Mouse (Mus musculus): ENCODE measurements at regions not wholly inside any gene's neighbourhood (a gene's known extent, or its start where the extent isn't known, plus 50 kb on each side); places are given as distances from the start of the nearest gene placed in this dataset.

GRCm38 (mm10) chr6:94773604-94774486 is 73.9 kb upstream of the Lrig1 start:
- no peak overlapping the region for H3K9ac ChIP-seq (ENCODE audit: control insufficient read depth, low read depth, low read length, poor library complexity, severe bottlenecking)
- H3K4me3 ChIP-seq (ENCODE audit: control insufficient read depth in 1 of 2, insufficient read depth in 1 of 2, low read depth in 2 of 2, low read length in 2 of 2) = no peak overlapping the region
- H3K4me1 ChIP-seq (ENCODE audit: control insufficient read depth in 1 of 2, insufficient read depth in 2 of 2, low read length in 2 of 2) = no peaks in the 10 kb centered on the region
- no peak overlapping the region for H3K27ac ChIP-seq (ENCODE audit: control insufficient read depth, low read depth, low read length)
- H3K27me3 ChIP-seq (ENCODE audit: control insufficient read depth in 1 of 2, insufficient read depth in 2 of 2, low read length in 2 of 2) = no peaks in the 10 kb centered on the region
- DNase-seq (ENCODE audit: low read depth, low spot score) = no peak
- no peaks in the 10 kb centered on the region for H3K79me2 ChIP-seq (ENCODE audit: control insufficient read depth, insufficient read depth, low read length, poor library complexity)
- no peaks in the 10 kb centered on the region for H3K36me3 ChIP-seq (ENCODE audit: control insufficient read depth in 1 of 2, insufficient read depth in 2 of 2, low read length in 2 of 2)
- no peaks in the 10 kb centered on the region for H3K9me3 ChIP-seq (replicated peaks; ENCODE audit: insufficient read depth, low read length)
- no peak for TF ChIP-seq SMC3 (IDR thresholded peaks at IDR 0.05; ENCODE audit: low read depth, low read length)
- TF ChIP-seq MAFK (IDR thresholded peaks at IDR 0.05; ENCODE audit: borderline replicate concordance, low read depth, low read length) = no peak
- no peak for TF ChIP-seq ZC3H11A (IDR thresholded peaks at IDR 0.05; ENCODE audit: low read depth, low read length)

DNA sequence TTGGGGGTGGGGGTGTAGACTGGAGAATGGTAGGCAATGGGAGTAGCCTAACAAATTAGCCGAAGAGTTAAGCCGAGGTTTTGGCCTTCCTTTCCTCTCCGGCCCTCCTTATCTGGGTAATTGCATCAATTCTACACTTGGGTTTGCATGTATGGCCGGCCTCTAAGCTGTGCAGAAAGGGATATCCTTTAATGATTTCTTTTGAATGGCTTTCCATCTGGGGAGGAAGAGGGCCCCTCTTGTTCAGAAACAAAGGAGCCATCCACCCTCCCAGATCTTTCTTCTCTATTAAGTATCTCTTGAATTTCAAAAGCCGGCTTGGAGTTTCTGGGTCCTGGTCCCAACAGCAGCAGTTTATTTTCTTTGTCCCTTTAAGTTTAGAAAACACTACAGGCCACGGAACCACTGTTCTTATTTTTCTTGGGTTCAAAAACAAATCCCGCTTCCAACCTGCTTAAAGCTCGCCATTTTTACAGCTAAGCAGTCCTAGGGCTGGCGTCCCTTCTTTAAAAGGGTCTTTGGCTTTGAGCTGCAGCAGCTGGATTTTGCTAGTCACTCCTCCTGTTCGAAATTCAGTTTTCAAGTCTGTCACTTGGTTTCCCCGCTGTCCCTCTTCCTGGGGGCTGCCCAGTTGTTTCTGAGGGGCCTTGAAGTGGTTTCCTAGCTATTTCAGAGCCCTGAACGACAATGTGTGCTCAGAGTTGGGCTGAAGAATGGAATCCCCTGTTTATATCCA is 73.1 kb upstream of the Lrig1 start:
- no peaks in the 10 kb centered on the region for H3K9me3 ChIP-seq (replicated peaks; ENCODE audit: insufficient read depth, low read length)
- no peaks in the 10 kb centered on the region for H3K36me3 ChIP-seq (ENCODE audit: control insufficient read depth in 1 of 2, insufficient read depth in 2 of 2, low read length in 2 of 2)
- no peak overlapping the region for H3K4me3 ChIP-seq (ENCODE audit: control insufficient read depth in 1 of 2, insufficient read depth in 1 of 2, low read depth in 2 of 2, low read length in 2 of 2)
- no peaks in the 10 kb centered on the region for H3K4me1 ChIP-seq (ENCODE audit: control insufficient read depth in 1 of 2, insufficient read depth in 2 of 2, low read length in 2 of 2)
- H3K27me3 ChIP-seq (ENCODE audit: control insufficient read depth in 1 of 2, insufficient read depth in 2 of 2, low read length in 2 of 2) = no peaks in the 10 kb centered on the region
- DNase-seq (ENCODE audit: low read depth, low spot score) = no peak
- H3K9ac ChIP-seq (ENCODE audit: control insufficient read depth, low read depth, low read length, poor library complexity, severe bottlenecking) = no peak overlapping the region
- no peaks in the 10 kb centered on the region for H3K79me2 ChIP-seq (ENCODE audit: control insufficient read depth, insufficient read depth, low read length, poor library complexity)
- H3K27ac ChIP-seq (ENCODE audit: control insufficient read depth, low read depth, low read length) = no peak overlapping the region
- TF ChIP-seq TCF12 (IDR thresholded peaks at IDR 0.05; ENCODE audit: low read depth, low read length) = no peak
- TF ChIP-seq E2F4 (IDR thresholded peaks at IDR 0.05; ENCODE audit: borderline replicate concordance, low read depth, low read length) = no peak
- no peak for TF ChIP-seq NELFE (IDR thresholded peaks at IDR 0.05; ENCODE audit: low read depth, low read length)
- no peak for TF ChIP-seq MEF2A (IDR thresholded peaks at IDR 0.05; ENCODE audit: extremely low read depth, insufficient replicate concordance, low read depth, low read length, poor library complexity, severe bottlenecking)
- no peak for TF ChIP-seq MYC (IDR thresholded peaks at IDR 0.05; ENCODE audit: low read depth, low read length)
- TF ChIP-seq ZKSCAN1 (IDR thresholded peaks at IDR 0.05; ENCODE audit: low read depth, low read length) = no peak
- no peak for TF ChIP-seq BHLHE40 (IDR thresholded peaks at IDR 0.05; ENCODE audit: borderline replicate concordance, low read depth, low read length)
- no peak for TF ChIP-seq CHD1 (IDR thresholded peaks at IDR 0.05; ENCODE audit: low read depth, low read length)
- TF ChIP-seq ZMIZ1 (IDR thresholded peaks at IDR 0.05; ENCODE audit: low read depth, low read length) = no peak
- TF ChIP-seq JUND (IDR thresholded peaks at IDR 0.05; ENCODE audit: low read depth, low read length) = no peak
- TF ChIP-seq GATA1 (IDR thresholded peaks at IDR 0.05; ENCODE audit: low read depth, low read length) = no peak
- no peak for TF ChIP-seq ZC3H11A (IDR thresholded peaks at IDR 0.05; ENCODE audit: low read depth, low read length)
- no peak for TF ChIP-seq CHD2 (IDR thresholded peaks at IDR 0.05; ENCODE audit: low read length)
- TF ChIP-seq EP300 (IDR thresholded peaks at IDR 0.05; ENCODE audit: low read depth in 1 of 2, low read length in 2 of 2) = no peak
- TF ChIP-seq POLR2A (IDR thresholded peaks at IDR 0.05; ENCODE audit: control insufficient read depth in 1 of 2, insufficient read depth in 1 of 2, low read depth in 1 of 2, low read length in 2 of 2, poor library complexity in 1 of 2) = no peak
- no peak for TF ChIP-seq POLR2AphosphoS2 (IDR thresholded peaks at IDR 0.05; ENCODE audit: low read length)
- no peak for TF ChIP-seq RAD21 (IDR thresholded peaks at IDR 0.05; ENCODE audit: low read depth, low read length)
